Mouse (Mus musculus) neural tube, embryonic 11.5 days (tissue): ENCODE data around the gene Gimap7. TPM values are rescaled to one million over a fixed set of nuclear protein-coding genes. Genes with fewer than 3 reads are reported as not detected.

Source experiments
- ATAC-seq: fragments of 200-750 bp; cut with Nextera tagmentation; 2 replicates; pipeline ENCODE4 v1.8.0; 2017; ENCODE audit warnings: moderate number of reproducible peaks, mild to moderate bottlenecking, moderate TSS enrichment, moderate library complexity; ENCODE audit not compliant: insufficient read depth, low FRiP score, low TSS enrichment
- DNase-seq: peaks from one replicate; pipeline ENCODE4 v3.0.0-alpha.2; 2015; ENCODE audit warnings: low spot score
- H3K27ac ChIP-seq: fragments of 300-500 bp; sonication (generic); 2 replicates; pipeline ENCODE4 v1.5.1; 2014; ENCODE audit warnings: low read depth, mild to moderate bottlenecking, low read length
- H3K27me3 ChIP-seq: fragments of 300-500 bp; sonication (generic); 2 replicates; pipeline ENCODE4 v1.6.1; 2014; ENCODE audit warnings: mild to moderate bottlenecking, low read length, mixed read lengths; ENCODE audit not compliant: control insufficient read depth, insufficient read depth
- H3K36me3 ChIP-seq: fragments of 300-500 bp; sonication (generic); 2 replicates; pipeline ENCODE4 v1.6.1; 2014; ENCODE audit warnings: mild to moderate bottlenecking, low read length, moderate library complexity, mixed read lengths; ENCODE audit not compliant: control insufficient read depth, insufficient read depth
- H3K4me1 ChIP-seq: fragments of 300-500 bp; sonication (generic); 2 replicates; pipeline ENCODE4 v1.6.1; 2014; ENCODE audit warnings: low read length, mixed read lengths; ENCODE audit not compliant: control insufficient read depth, insufficient read depth
- H3K4me2 ChIP-seq: fragments of 300-500 bp; sonication (generic); 2 replicates; pipeline ENCODE4 v1.6.1; 2014; ENCODE audit warnings: low read depth, mild to moderate bottlenecking, moderate library complexity
- H3K4me3 ChIP-seq: fragments of 300-500 bp; sonication (generic); 2 replicates; pipeline ENCODE4 v1.5.1; 2014; ENCODE audit warnings: low read depth, low read length
- H3K9ac ChIP-seq: fragments of 300-500 bp; sonication (generic); 2 replicates; pipeline ENCODE4 v1.6.1; 2014; ENCODE audit warnings: mild to moderate bottlenecking, low read length
- H3K9me3 ChIP-seq: fragments of 300-500 bp; sonication (generic); 2 replicates; pipeline ENCODE4 v1.6.1; 2016; ENCODE audit warnings: low read length; ENCODE audit not compliant: control insufficient read depth
- WGBS: fragments of 180-500 bp; shearing (Covaris S2); extraction: QIAGEN DNeasy Blood & Tissue Kit; methylation state at CpG from one replicate; pipeline ENCODE4 v1.1.7; 2014; 5-methylcytosine and 5-hydroxymethylcytosine counted together
- polyA plus RNA-seq: library from polyadenylated mRNA; unstranded; fragments of >200 nt; fragmentation: Nextera tagmentation; extraction: Ambion mirVana; gene quantifications from 2 replicates; pipeline ENCODE4 v1.2.1, GENCODE M21; 2014

Gimap7 gene
- polyA plus RNA-seq, 1 experiment from 2014 or later: not detected

GRCm38 (mm10) chr6:48700251-48701075, 18.0 kb upstream of the Gimap7 start:
- no peaks in the 10 kb centered on the region for H3K27me3 ChIP-seq
- H3K4me1 ChIP-seq: no peaks in the 10 kb centered on the region
- no peak overlapping the region for H3K9ac ChIP-seq
- no peaks in the 10 kb centered on the region for H3K9me3 ChIP-seq
- H3K27ac ChIP-seq: no peak overlapping the region
- no peak overlapping the region for H3K4me2 ChIP-seq
- DNase-seq (no peak), ATAC-seq (no peak)
- WGBS: 63% methylated on average over 5 of the region's 5 CpGs
- no peaks in the 10 kb centered on the region for H3K36me3 ChIP-seq
- H3K4me3 ChIP-seq: no peak overlapping the region

- H3K4me2 ChIP-seq: no peak overlapping the region
- 91% methylated on average over 7 of the region's 7 CpGs for WGBS
- no peak for ATAC-seq
Observed at GRCm38 (mm10) chr6:48702146-48702545, 16.3 kb upstream of the Gimap7 start.

GRCm38 (mm10) chr6:48702601-48703000, 15.8 kb upstream of the Gimap7 start:
- Histone ChIP-seq H3K9ac (no peak overlapping the region), H3K4me1 (no peaks in the 10 kb centered on the region), H3K27me3 (no peaks in the 10 kb centered on the region), H3K36me3 (no peaks in the 10 kb centered on the region), H3K9me3 (no peaks in the 10 kb centered on the region), H3K4me2 (no peak overlapping the region), H3K27ac (no peak overlapping the region), H3K4me3 (no peak overlapping the region)
- ATAC-seq: no peak
- DNase-seq: no peak
- WGBS: 78% methylated on average over 5 of the region's 5 CpGs

More at GRCm38 (mm10) chr6:48702146-48702545, 16.3 kb upstream of the Gimap7 start:
- Histone ChIP-seq H3K4me3 (no peak overlapping the region), H3K27me3 (no peaks in the 10 kb centered on the region), H3K36me3 (no peaks in the 10 kb centered on the region), H3K9ac (no peak overlapping the region), H3K9me3 (no peaks in the 10 kb centered on the region), H3K27ac (no peak overlapping the region), H3K4me1 (no peaks in the 10 kb centered on the region)
- DNase-seq: no peak

- Histone ChIP-seq H3K9ac (no peak overlapping the region), H3K4me3 (no peak overlapping the region), H3K4me2 (no peak overlapping the region), H3K9me3 (no peaks in the 10 kb centered on the region), H3K36me3 (no peaks in the 10 kb centered on the region), H3K27me3 (no peaks in the 10 kb centered on the region), H3K27ac (no peak overlapping the region), H3K4me1 (no peaks in the 10 kb centered on the region)
- no peak for ATAC-seq
- DNase-seq: no peak
Observed at GRCm38 (mm10) chr6:48704146-48704545, 14.3 kb upstream of the Gimap7 start.

- H3K27ac ChIP-seq: no peak overlapping the region
- ATAC-seq (no peak), DNase-seq (no peak)
- H3K27me3 ChIP-seq: no peaks in the 10 kb centered on the region
- no peaks in the 10 kb centered on the region for H3K4me1 ChIP-seq
- no peak overlapping the region for H3K9ac ChIP-seq
- WGBS: 62% methylated on average over 3 of the region's 3 CpGs
- H3K4me2 ChIP-seq: no peak overlapping the region
- no peaks in the 10 kb centered on the region for H3K9me3 ChIP-seq
- no peaks in the 10 kb centered on the region for H3K36me3 ChIP-seq
- no peak overlapping the region for H3K4me3 ChIP-seq
Observed at GRCm38 (mm10) chr6:48706130-48706529, 12.3 kb upstream of the Gimap7 start.

GRCm38 (mm10) chr6:48720326-48720725, 1.9 kb downstream of the Gimap7 start:
- Histone ChIP-seq H3K27ac (no peak overlapping the region), H3K4me2 (no peak overlapping the region), H3K27me3 (no peaks in the 10 kb centered on the region), H3K36me3 (no peaks in the 10 kb centered on the region), H3K4me3 (no peak overlapping the region), H3K9ac (no peak overlapping the region), H3K4me1 (no peaks in the 10 kb centered on the region), H3K9me3 (no peaks in the 10 kb centered on the region)
- 92% methylated on average over 4 of the region's 4 CpGs for WGBS
- ATAC-seq: no peak
- DNase-seq: no peak

GRCm38 (mm10) chr6:48723468-48723867, 5.0 kb downstream of the Gimap7 start:
- H3K36me3 ChIP-seq: no peaks in the 10 kb centered on the region
- WGBS: 90% methylated on average over 8 of the region's 8 CpGs
- H3K9ac ChIP-seq: no peak overlapping the region
- DNase-seq (no peak), ATAC-seq (no peak)
- no peaks in the 10 kb centered on the region for H3K27me3 ChIP-seq
- H3K4me3 ChIP-seq: no peak overlapping the region
- no peaks in the 10 kb centered on the region for H3K9me3 ChIP-seq
- H3K4me2 ChIP-seq: no peak overlapping the region
- H3K4me1 ChIP-seq: no peaks in the 10 kb centered on the region
- H3K27ac ChIP-seq: no peak overlapping the region

- Histone ChIP-seq H3K9me3 (no peaks in the 10 kb centered on the region), H3K27me3 (no peaks in the 10 kb centered on the region), H3K4me2 (no peak overlapping the region), H3K36me3 (no peaks in the 10 kb centered on the region), H3K9ac (no peak overlapping the region), H3K27ac (no peak overlapping the region), H3K4me3 (no peak overlapping the region), H3K4me1 (no peaks in the 10 kb centered on the region)
- 18% methylated on average over 1 of the region's 1 CpGs for WGBS
- ATAC-seq: no peak
- DNase-seq: no peak
Observed at GRCm38 (mm10) chr6:48725476-48725875, 7.1 kb downstream of the Gimap7 start.

GRCm38 (mm10) chr6:48727761-48728160, 9.3 kb downstream of the Gimap7 start:
- no peak for DNase-seq
- ATAC-seq: no peak
- H3K27ac ChIP-seq: no peak overlapping the region
- no peak overlapping the region for H3K4me3 ChIP-seq
- H3K36me3 ChIP-seq: no peaks in the 10 kb centered on the region
- H3K9ac ChIP-seq: no peak overlapping the region
- no peaks in the 10 kb centered on the region for H3K9me3 ChIP-seq
- 92% methylated on average over 5 of the region's 5 CpGs for WGBS
- no peak overlapping the region for H3K4me2 ChIP-seq
- H3K27me3 ChIP-seq: no peaks in the 10 kb centered on the region
- H3K4me1 ChIP-seq: no peaks in the 10 kb centered on the region
